Mouse (Mus musculus) spleen, adult 2 months (tissue): Measurements from ENCODE around the gene Slc5a10.

Experiments
- CTCF ChIP-seq: fragments of 200-500 bp; IDR thresholded peaks from 2 replicates; pipeline ENCODE4 v1.5.1; 2011; ENCODE audit warnings: mild to moderate bottlenecking, inconsistent platforms; ENCODE audit not compliant: insufficient read depth, insufficient read length, insufficient replicate concordance; ENCODE audit errors: extremely low read depth
- POLR2A ChIP-seq: fragments of 200-500 bp; IDR thresholded peaks from 2 replicates; pipeline ENCODE4 v1.6.1; 2011; ENCODE audit warnings: low read depth, low read length, inconsistent platforms

DNA sequence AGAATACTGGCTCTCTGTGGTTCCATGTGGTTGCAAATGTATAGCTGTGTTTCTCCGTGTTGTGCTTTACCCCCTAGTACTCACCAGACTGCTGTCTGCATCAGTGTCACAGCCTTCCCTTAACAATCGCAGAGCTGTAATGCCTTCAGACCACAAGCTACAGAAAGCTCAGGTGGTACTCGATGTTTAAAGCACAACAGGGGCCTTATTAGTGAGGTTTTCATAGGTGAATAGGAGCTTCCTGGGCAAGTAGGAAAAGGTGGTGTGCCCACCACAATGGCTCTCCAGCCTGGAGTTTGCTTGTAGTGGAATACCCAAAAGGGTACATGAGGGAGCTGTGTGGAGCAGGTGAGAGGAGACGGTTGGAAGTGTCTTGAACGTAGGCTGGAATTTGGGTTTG is 68.4 kb downstream of the Slc5a10 start:
- no peak for TF ChIP-seq CTCF
- no peak for TF ChIP-seq POLR2A
